Mouse (Mus musculus) C3H10T1/2 (cell line): Measurements from ENCODE around the gene Flot1. TPM values are rescaled to one million over a fixed set of nuclear protein-coding genes. Genes with fewer than 3 reads are reported as not detected.

ENCODE experiments used
- polyA plus RNA-seq, 2 experiments: library from polyadenylated mRNA; unstranded; fragments of >200 nt; fragmentation: generic; extraction: Trizol; gene quantifications; one replicate each; pipeline ENCODE4 v1.2.1; 2012; ENCODE audit warnings: missing spikeins in 2 of 2

The Flot1 gene
- polyA plus RNA-seq = 10 to 100 TPM; 40.2 to 78.8 TPM

GRCm38 (mm10) chr17:35822964-35823937 lies at the start of gene Flot1:
Gene Flot1, plus strand, starts transcription at chr17:35823230.

GRCm38 (mm10) chr17:35821439-35822430 lies 1.3 kb upstream of the Flot1 start, which contains the start of gene Ier3:
Gene Ier3, plus strand, starts transcription at chr17:35821684.

GRCm38 (mm10) chr17:35838122-35838544 lies 15.1 kb downstream of the Flot1 start, which contains the start of gene Tubb5:
Gene Tubb5, minus strand, starts transcription at chr17:35838306.

GRCm38 (mm10) chr17:35841076-35841950 lies 18.3 kb downstream of the Flot1 start, which contains the start of gene Mdc1:
Gene Mdc1, plus strand, starts transcription at chr17:35841515.

GRCm38 (mm10) chr17:35861198-35861857 lies 38.3 kb downstream of the Flot1 start, which contains the start of gene Nrm:
Gene Nrm, plus strand, starts transcription at chr17:35861318.

GRCm38 (mm10) chr17:35865481-35866280 lies 42.7 kb downstream of the Flot1 start, which contains the start of gene Ppp1r18:
Gene Ppp1r18, plus strand, starts transcription at chr17:35865593.

GRCm38 (mm10) chr17:35879245-35880057 lies 56.4 kb downstream of the Flot1 start, which contains the start of gene Dhx16:
Gene Dhx16, plus strand, starts transcription at chr17:35879819.

Other genes starting within 250 kb of the Flot1 start
- gene Sfta2, start 221.7 kb upstream of the Flot1 start, polyA plus RNA-seq = not detected
- not detected for gene Gm9573, start 196.6 kb upstream of the Flot1 start, polyA plus RNA-seq
- gene Mucl3, start 179.5 kb upstream of the Flot1 start, polyA plus RNA-seq = under 1 TPM in 1 of 2 experiments, not detected in 1; 0.01 TPM
- 10 to 100 TPM; 10.3 to 17.1 TPM for gene Vars2, start 155.6 kb upstream of the Flot1 start, polyA plus RNA-seq
- 10 to 100 TPM; 37.3 to 43.3 TPM for gene Gtf2h4, start 149.5 kb upstream of the Flot1 start, polyA plus RNA-seq
- gene Ddr1, start 118.6 kb upstream of the Flot1 start, polyA plus RNA-seq = 10 to 100 TPM; 13.6 to 77.1 TPM
- gene Ier3, start 1.5 kb upstream of the Flot1 start, polyA plus RNA-seq = 10 to 100 TPM; 26.7 to 55.4 TPM
- 1,000 to 10,000 TPM; 1,640 to 1,875 TPM for gene Tubb5, start 15.1 kb downstream of the Flot1 start, polyA plus RNA-seq
- 10 to 100 TPM in 1 of 2 experiments, 1 to 10 TPM in 1; 2.4 to 13.5 TPM for gene Mdc1, start 18.3 kb downstream of the Flot1 start, polyA plus RNA-seq
- 10 to 100 TPM; 24.6 to 60.0 TPM for gene Nrm, start 38.1 kb downstream of the Flot1 start, polyA plus RNA-seq
- 10 to 100 TPM; 72.4 to 92.4 TPM for gene Ppp1r18, start 42.4 kb downstream of the Flot1 start, polyA plus RNA-seq
- 10 to 100 TPM; 47.9 to 54.5 TPM for gene Dhx16, start 56.6 kb downstream of the Flot1 start, polyA plus RNA-seq
- gene 2310061I04Rik, start 74.2 kb downstream of the Flot1 start, polyA plus RNA-seq = 10 to 100 TPM; 23.3 to 41.8 TPM
- gene Atat1, start 86.8 kb downstream of the Flot1 start, polyA plus RNA-seq = 10 to 100 TPM in 1 of 2 experiments, 1 to 10 TPM in 1; 8.0 to 45.3 TPM
- gene Mrps18b, start 93.2 kb downstream of the Flot1 start, polyA plus RNA-seq = 100 to 1,000 TPM in 1 of 2 experiments, 10 to 100 TPM in 1; 55.9 to 163 TPM
- 10 to 100 TPM; 10.4 to 31.4 TPM for gene Ppp1r10, start 93.2 kb downstream of the Flot1 start, polyA plus RNA-seq
- gene Abcf1, start 146.5 kb downstream of the Flot1 start, polyA plus RNA-seq = 10 to 100 TPM; 65.7 to 99.3 TPM
- gene Gnl1, start 156.6 kb downstream of the Flot1 start, polyA plus RNA-seq = 100 to 1,000 TPM in 1 of 2 experiments, 10 to 100 TPM in 1; 64.4 to 105 TPM
- gene Prr3, start 157.0 kb downstream of the Flot1 start, polyA plus RNA-seq = 10 to 100 TPM in 1 of 2 experiments, 1 to 10 TPM in 1; 8.0 to 24.8 TPM
- 1 to 10 TPM in 1 of 2 experiments, under 1 TPM in 1; 0.04 to 1.6 TPM for gene H2-T24, start 197.3 kb downstream of the Flot1 start, polyA plus RNA-seq
- 10 to 100 TPM in 1 of 2 experiments, 1 to 10 TPM in 1; 7.0 to 77.3 TPM for gene H2-T23, start 209.6 kb downstream of the Flot1 start, polyA plus RNA-seq
- gene H2-T22, start 219.5 kb downstream of the Flot1 start, polyA plus RNA-seq = 100 to 1,000 TPM in 1 of 2 experiments, 10 to 100 TPM in 1; 42.8 to 114 TPM
- gene Gm6034, start 219.7 kb downstream of the Flot1 start, polyA plus RNA-seq = under 1 TPM in 1 of 2 experiments, not detected in 1; 0.09 TPM
- gene Gm11127, start 235.1 kb downstream of the Flot1 start, polyA plus RNA-seq = under 1 TPM; 0.08 to 0.39 TPM